Mouse (Mus musculus): ENCODE results near the gene Mapt. TPM values are rescaled to one million over a fixed set of nuclear protein-coding genes. Genes with fewer than 3 reads are reported as not detected.

Gene Mapt
- total and polyA plus RNA-seq, 3 experiments: 0.21 to 1.7 (median 0.64) TPM

GRCm38 (mm10) chr11:104317631-104318030, 86.4 kb downstream of the Mapt start:
- no peaks in the 10 kb centered on the region for H3K27me3 ChIP-seq (replicated peaks)
- H3K36me3 ChIP-seq (replicated peaks in 1 of 2; ENCODE audit: control insufficient read depth in 1 of 2, insufficient read depth in 1 of 2, low read length in 1 of 2): no peaks in the 10 kb centered on the region
- no peaks in the 10 kb centered on the region for H3K79me2 ChIP-seq (replicated peaks; ENCODE audit: control insufficient read depth, extremely low read depth, insufficient read depth, poor library complexity, severe bottlenecking)
- H3K4me2 ChIP-seq (ENCODE audit: insufficient read depth, low read depth, poor library complexity, severe bottlenecking): no peak overlapping the region
- no peak overlapping the region for H3K27ac ChIP-seq (ENCODE audit: insufficient read depth, low read depth)
- peaks cover 2 to 10% of the 10 kb centered on the region in 2 experiments; a peak in 2 of 4 replicates for H3K4me1 ChIP-seq (ENCODE audit: control insufficient read depth in 1 of 2, insufficient read depth in 2 of 2)
- no peak overlapping the region for H3K9ac ChIP-seq (ENCODE audit: insufficient read depth, low read depth)
- H3K9me3 ChIP-seq (replicated peaks; ENCODE audit: low read length): no peaks in the 10 kb centered on the region
- dilution Hi-C loops (cut with MboI; ENCODE audit: extremely low pct_ligation_motif_present, extremely low pct_unique_long_range_greater_than_20kb, low sequenced_read_pairs) (no loop called here), in situ Hi-C loops (cut with MboI; ENCODE audit: low pct_ligation_motif_present, low pct_unique_long_range_greater_than_20kb, low sequenced_read_pairs) (no loop called here)
- TF ChIP-seq TCF12 (IDR thresholded peaks at IDR 0.05; ENCODE audit: low read depth, low read length): no peak
- no peak for TF ChIP-seq ZC3H11A (IDR thresholded peaks at IDR 0.05; ENCODE audit: low read depth, low read length)
- TF ChIP-seq ELF1 (IDR thresholded peaks at IDR 0.05; ENCODE audit: low read depth, low read length): no peak
- TF ChIP-seq HCFC1 (IDR thresholded peaks at IDR 0.05; ENCODE audit: low read depth, low read length): no peak
- DNase-seq (ENCODE audit: extremely low read depth): no peak
- no peak overlapping the region for H3K4me3 ChIP-seq (replicated peaks in 1 of 3; ENCODE audit: low read depth in 2 of 3, low read length in 2 of 3, poor library complexity in 1 of 3)

GRCm38 (mm10) chr11:104318940-104319781, 88.0 kb downstream of the Mapt start:
- Histone ChIP-seq H3K79me2 (replicated peaks; ENCODE audit: control insufficient read depth, extremely low read depth, insufficient read depth, poor library complexity, severe bottlenecking) (no peaks in the 10 kb centered on the region), H3K4me2 (ENCODE audit: insufficient read depth, low read depth, poor library complexity, severe bottlenecking) (no peak overlapping the region), H3K4me1 (ENCODE audit: control insufficient read depth in 1 of 2, insufficient read depth in 2 of 2) (peaks cover 2 to 8% of the 10 kb centered on the region in 2 experiments; a peak in 3 of 4 replicates), H3K27ac (ENCODE audit: insufficient read depth, low read depth) (no peak overlapping the region), H3K9me3 (replicated peaks; ENCODE audit: low read length) (no peaks in the 10 kb centered on the region), H3K4me3 (replicated peaks in 1 of 3; ENCODE audit: low read depth in 2 of 3, low read length in 2 of 3, poor library complexity in 1 of 3) (no peak overlapping the region), H3K27me3 (replicated peaks) (no peaks in the 10 kb centered on the region), H3K9ac (ENCODE audit: insufficient read depth, low read depth) (no peak overlapping the region), H3K36me3 (replicated peaks in 1 of 2; ENCODE audit: control insufficient read depth in 1 of 2, insufficient read depth in 1 of 2, low read length in 1 of 2) (no peaks in the 10 kb centered on the region)
- DNase-seq (ENCODE audit: extremely low read depth): no peak
- TF ChIP-seq USF1 (IDR thresholded peaks at IDR 0.05; ENCODE audit: low read depth, low read length) (no peak), SIN3A (IDR thresholded peaks at IDR 0.05; ENCODE audit: low read length) (no peak), MXI1 (IDR thresholded peaks at IDR 0.05; ENCODE audit: low read depth, low read length) (no peak), CTCF (conservative IDR thresholded peaks at IDR 0.05 in 1 of 2, IDR thresholded peaks at IDR 0.05 in 1 of 2; ENCODE audit: low read depth in 2 of 2, low read length in 2 of 2) (no peak), PAX5 (IDR thresholded peaks at IDR 0.05; ENCODE audit: low read length) (no peak), MYC (IDR thresholded peaks at IDR 0.05; ENCODE audit: low read depth, low read length) (no peak), CHD1 (IDR thresholded peaks at IDR 0.05; ENCODE audit: low read depth, low read length) (no peak), TCF12 (IDR thresholded peaks at IDR 0.05; ENCODE audit: low read depth, low read length) (no peak), IRF4 (IDR thresholded peaks at IDR 0.05; ENCODE audit: low read depth, low read length) (no peak), CHD2 (IDR thresholded peaks at IDR 0.05; ENCODE audit: low read length) (no peak), ZKSCAN1 (IDR thresholded peaks at IDR 0.05; ENCODE audit: borderline replicate concordance, low read depth, low read length) (no peak), UBTF (IDR thresholded peaks at IDR 0.05; ENCODE audit: low read depth, low read length) (no peak), NRF1 (IDR thresholded peaks at IDR 0.05; ENCODE audit: low read depth, low read length) (no peak), ZMIZ1 (IDR thresholded peaks at IDR 0.05; ENCODE audit: low read depth, low read length) (no peak), JUN (IDR thresholded peaks at IDR 0.05; ENCODE audit: insufficient read depth, low read depth, low read length) (no peak), GABPA (IDR thresholded peaks at IDR 0.05; ENCODE audit: insufficient replicate concordance, low read depth, low read length) (no peak)
- dilution Hi-C loops (cut with MboI; ENCODE audit: extremely low pct_ligation_motif_present, extremely low pct_unique_long_range_greater_than_20kb, low sequenced_read_pairs): no loop called here
- in situ Hi-C loops (cut with MboI; ENCODE audit: low pct_ligation_motif_present, low pct_unique_long_range_greater_than_20kb, low sequenced_read_pairs): no loop called here

Data from CH12.LX (cell line).